Mouse (Mus musculus) E14TG2a.4 (cell line): Measurements from ENCODE around the gene Grik3.

Experiments used
- CTCF ChIP-seq: conservative IDR thresholded peaks from 2 replicates; pipeline ENCODE4 v1.5.1; 2014; ENCODE audit warnings: low read length
- NANOG ChIP-seq: IDR thresholded peaks from 2 replicates; pipeline ENCODE4 v1.6.1; 2014; ENCODE audit warnings: borderline replicate concordance, low read length, mixed read lengths
- POU5F1 ChIP-seq: IDR thresholded peaks from 2 replicates; pipeline ENCODE4 v1.6.1; 2014; ENCODE audit warnings: low read length, borderline replicate concordance

GRCm38 (mm10) chr4:125656031-125656430 is 165.5 kb downstream of the Grik3 start:
- TF ChIP-seq CTCF (no peak), NANOG (no peak), POU5F1 (no peak)
